Mouse (Mus musculus) urinary bladder, postnatal 14 days (tissue): ENCODE measurements around the gene Anxa2.
A peak's percentile ranks its signal among the peaks of the same experiment; 100 is the strongest.

Source experiments
- DNase-seq: peaks from one replicate; pipeline ENCODE4 v3.0.0; 2021; ENCODE audit warnings: low spot score

The Anxa2 gene

DNA sequence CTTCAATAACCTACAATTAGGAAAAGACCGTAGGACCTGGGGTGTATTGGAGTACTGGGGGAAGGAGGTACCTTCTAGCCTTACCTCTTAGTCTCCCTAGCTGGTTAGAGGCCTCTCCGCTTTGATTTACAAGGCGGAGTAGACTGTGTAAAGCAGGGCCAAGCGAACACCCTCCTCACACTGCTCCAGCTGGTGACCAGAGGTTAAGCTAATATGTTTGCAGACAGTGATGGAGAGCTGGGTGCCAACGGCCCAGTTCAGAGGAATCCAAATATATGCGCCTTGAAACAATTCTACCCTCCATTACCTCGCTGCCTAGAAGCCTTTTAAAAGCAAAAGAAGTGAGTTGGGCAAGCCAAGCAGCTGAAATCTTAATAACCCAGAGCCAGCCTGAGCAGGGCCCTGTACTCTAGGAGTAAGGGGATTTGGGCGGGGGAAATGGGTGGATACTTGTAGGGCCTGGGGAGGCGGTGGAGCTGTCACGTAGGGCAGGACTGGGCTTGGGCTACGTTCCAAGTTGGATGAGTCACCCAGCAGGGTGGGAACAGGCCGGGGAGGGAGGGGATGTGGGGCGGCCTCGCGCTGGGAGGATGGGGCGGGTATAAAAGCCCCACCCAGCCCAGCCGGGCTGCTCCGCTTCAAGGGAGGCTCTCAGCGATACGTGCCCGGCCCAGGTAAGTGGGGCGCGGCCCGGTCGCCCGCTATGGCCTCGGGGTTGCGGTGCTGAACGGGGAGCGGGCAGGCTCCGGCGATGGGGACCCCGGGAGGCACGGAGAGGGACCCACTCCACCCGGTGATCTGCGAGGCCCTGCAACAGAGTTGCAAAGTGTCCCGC, at the start of gene Anxa2:
TSS of gene Anxa2 (plus strand) at position 555 of the 835 bp plus-strand sequence.
- DNase-seq, result peak; percentile 99

DNA sequence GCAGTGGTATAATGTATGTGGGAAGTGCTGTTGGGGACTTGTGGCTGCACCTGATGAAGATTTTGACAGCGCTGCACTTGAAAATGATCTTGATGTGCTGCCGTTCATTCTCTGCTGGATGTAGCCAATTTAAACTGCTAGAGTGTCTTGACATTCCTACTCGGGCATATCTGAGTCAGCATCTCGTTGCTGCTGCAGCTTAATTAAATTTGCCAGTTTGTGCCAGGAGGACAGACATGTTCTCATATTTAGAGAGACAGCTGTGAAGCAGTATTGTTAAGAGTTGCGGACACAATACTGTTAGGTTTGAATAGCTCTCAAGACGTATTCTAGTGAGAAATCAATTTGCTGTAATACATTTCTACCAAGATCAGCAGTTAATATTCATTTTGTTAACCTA, 48.7 kb upstream of the Anxa2 start:
- no peak for DNase-seq

DNA sequence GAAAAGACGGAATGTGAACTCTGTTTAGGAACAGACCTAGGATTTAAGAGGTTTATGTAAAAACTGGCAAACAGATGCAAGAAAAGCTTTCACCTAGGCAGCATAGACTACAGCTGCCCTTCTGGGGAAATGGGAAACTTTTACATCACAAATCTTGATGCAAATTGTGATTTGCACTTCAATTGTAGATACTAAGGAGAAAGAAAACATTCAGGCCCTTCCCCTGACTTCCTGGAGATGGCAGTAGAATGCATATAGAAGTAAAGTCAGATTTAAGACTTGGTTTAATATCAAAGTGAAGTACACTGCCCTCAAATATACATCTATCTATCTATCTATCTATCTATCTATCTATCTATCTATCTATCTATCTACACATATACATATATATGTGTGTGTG, 33.9 kb upstream of the Anxa2 start:
- DNase-seq, result no peak

DNA sequence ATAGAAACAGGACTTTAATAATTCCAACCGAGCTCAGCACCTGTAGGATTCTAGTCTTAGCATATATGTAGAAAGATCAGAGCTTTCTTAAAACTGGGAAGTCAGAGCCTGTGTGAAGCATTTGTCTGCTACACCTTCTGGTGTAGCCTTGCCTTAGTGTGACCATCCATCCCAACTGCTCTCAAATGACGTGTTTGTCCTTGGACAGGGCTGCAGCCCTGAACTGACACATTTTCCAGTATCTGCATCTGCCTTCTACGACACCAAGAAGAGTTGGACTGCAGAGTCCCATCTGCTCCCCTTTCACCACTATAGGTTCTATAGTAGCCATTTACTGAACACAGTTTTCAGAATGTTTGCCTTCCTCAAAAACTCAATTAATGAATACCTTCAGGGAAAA, 22.9 kb upstream of the Anxa2 start:
- no peak for DNase-seq

DNA sequence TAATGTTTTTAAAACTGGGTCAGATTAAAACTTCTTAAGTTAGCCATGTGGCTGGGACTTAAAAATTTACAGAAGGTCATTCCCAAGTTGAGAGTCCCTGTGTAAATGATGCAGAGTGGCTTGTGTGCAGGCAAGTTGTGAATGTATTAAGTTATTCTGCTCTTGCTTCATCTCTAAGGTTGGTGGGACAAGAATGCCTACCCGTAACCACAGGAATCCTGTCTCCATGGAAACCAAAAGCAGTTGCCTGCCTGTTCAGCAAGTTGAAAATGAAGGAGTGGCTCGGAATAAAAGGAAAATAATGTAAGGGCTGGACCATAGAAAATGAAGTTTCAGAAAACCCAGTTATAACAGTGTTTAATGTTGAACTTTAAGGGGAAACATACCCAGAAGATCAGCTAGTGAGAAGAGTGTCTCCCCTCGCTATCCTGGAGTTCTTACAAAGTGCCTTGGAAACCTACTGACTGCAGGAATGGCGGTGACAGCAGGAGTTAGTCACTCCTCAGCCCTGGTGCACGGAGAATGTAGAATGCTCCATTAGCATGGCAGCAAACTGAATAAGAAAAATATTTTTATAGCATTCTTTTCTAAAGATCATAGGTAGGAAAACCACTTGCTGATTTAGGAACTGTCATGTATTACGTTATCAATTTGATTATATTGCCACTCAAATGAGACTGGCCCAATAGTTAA, 21.4 kb upstream of the Anxa2 start:
- peak; percentile 36 for DNase-seq

DNA sequence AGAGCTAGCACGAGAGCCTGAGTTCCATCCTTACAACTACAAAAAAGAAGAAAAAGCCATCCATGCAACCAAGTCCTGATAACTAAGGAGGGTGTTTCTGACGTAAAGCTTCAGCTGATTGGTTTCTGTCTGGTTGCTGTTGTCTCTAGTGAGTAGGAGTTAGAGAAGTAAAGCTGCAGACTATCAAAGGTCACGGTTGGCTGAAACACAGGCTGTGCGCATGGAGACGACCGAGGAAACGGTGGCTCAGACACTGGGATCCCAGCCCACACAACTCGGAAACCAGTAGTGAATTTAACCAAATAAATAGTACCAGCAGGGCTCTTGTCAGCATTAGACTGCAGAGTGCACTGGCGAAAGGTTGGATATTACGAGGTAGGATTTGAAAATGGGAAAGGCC, 18.2 kb upstream of the Anxa2 start:
- no peak for DNase-seq

DNA sequence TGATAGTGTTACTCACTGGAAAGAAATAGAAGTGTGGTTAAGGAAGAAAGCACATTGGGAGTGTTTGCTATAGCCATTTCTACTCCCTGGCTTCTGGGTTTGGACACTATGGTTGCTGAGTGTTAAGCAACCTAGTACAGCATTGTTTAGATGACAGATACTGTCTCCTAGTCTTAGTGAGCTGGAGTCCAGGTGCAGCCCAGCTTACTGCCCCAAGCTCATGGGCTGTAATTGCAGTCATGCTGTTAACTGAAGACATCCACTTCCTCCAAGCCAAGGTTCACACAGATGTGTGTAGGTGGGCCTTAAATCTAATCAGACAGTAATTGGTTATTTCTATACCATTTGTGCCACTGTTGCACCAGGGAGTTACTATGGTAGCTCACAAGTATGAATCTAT, 17.8 kb upstream of the Anxa2 start:
- no peak for DNase-seq

DNA sequence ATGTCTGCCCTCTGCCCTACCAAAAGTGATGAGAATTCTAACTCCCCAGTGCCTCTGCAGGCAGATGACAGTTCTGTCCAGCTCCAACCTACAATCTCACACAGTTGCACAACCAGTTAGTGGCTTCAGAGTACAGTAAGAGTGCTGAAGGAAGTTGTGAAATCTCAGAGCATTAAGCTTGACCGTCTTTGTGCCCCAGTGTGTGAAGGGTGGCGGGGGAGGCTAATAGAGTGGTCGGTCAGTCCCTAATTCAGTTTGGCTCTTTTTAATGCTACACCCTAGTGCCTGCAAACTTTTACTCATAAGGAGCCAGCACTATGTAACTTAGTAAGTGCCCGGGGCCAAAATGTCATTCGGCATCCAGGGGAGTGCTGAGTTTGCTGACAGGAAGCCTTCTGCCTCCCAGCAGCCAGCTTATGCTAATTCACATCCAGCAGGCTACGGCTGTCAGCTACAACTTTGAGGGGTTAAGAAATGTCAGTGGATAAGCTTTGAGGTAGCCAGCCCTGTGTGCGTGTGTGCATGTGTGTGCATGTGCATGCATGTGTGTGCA, 13.5 kb upstream of the Anxa2 start:
- peak; percentile 40 for DNase-seq

DNA sequence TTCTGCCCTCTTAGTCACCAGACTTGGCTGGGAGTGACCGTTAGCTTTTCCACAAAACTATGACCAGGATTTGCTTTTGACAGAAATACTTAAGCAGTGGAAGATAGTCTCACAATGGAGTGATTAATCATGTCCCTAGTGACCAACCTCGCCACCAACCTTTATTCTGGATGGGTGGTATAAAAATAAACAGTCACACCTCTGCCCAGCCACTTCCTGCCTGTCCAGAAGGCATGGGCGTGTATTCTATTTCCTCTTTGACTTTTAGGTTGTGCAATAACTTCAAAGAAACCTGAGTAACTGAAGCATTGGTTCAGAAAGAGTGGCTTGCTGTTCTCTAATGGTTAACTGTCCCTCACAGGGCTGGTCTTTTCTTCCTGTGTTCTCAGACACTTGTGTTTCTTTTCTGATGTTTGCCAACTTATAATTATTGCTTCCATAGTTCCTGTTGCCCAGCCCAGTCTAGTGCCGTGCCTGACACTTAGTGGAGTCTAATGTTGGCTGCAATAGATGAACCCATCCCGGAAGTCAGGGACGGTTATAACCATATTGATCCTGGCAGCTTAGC, 10.9 kb upstream of the Anxa2 start:
- DNase-seq, result peak; percentile 42

DNA sequence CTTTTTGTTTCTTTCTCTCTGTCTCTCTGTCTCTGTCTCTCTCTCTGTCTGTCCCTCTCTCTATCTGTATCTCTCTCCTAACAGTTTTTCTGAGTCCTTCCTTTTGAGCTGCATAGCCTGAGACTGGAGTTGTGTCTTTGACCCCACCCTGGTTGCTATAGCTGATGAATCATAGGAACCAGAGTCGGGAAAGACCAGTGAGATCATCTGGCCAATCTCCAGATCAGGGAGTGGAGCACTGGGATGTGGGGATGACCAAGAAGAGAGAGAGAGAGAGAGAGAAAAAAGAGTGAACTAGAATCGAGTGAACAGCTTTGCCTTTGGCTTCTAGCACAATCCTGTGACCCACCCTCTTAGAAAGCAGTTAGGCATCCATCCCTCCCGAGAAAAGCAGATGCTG, 10.2 kb upstream of the Anxa2 start:
- peak; percentile 80 for DNase-seq

DNA sequence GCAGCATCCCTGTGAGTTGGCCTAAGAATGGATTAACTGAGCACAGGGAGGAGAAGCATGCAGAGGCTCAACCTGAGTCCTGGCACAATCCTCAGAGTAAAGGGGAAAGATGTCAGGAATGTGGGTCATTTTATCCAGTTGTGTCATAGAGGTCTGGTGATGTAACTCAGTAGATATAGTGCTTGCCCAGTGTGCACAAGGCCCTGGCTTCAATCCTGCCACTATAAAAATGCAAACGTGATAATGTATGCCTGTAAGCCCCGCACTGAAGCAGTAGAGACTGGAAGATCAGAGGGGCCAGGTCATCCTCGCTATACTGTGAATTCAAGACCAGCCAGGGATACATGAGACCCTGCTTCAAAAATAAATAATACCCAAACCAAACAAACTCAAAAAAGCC, 4.6 kb upstream of the Anxa2 start:
- DNase-seq, result peak; percentile 2

DNA sequence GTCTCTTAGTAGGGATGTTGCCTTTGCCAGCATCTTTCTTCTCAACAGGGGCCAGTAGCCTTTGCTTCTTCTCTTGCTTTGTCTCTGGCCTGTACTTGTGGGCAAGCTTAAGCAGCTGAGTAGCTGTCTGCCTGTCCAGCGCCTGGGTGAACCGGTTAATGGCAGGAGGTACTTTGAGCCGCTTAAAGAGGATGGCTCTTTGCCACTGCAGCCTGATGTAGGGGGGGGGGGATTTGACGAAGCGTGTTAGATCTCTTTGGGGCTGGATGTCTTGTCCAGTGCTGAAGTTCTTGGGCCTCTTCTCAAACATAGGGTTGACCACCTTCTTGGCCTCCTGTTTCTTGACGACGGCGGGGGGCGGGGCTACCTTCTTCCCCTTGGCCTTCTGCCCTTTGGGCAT, 2.8 kb upstream of the Anxa2 start:
- DNase-seq, result no peak

DNA sequence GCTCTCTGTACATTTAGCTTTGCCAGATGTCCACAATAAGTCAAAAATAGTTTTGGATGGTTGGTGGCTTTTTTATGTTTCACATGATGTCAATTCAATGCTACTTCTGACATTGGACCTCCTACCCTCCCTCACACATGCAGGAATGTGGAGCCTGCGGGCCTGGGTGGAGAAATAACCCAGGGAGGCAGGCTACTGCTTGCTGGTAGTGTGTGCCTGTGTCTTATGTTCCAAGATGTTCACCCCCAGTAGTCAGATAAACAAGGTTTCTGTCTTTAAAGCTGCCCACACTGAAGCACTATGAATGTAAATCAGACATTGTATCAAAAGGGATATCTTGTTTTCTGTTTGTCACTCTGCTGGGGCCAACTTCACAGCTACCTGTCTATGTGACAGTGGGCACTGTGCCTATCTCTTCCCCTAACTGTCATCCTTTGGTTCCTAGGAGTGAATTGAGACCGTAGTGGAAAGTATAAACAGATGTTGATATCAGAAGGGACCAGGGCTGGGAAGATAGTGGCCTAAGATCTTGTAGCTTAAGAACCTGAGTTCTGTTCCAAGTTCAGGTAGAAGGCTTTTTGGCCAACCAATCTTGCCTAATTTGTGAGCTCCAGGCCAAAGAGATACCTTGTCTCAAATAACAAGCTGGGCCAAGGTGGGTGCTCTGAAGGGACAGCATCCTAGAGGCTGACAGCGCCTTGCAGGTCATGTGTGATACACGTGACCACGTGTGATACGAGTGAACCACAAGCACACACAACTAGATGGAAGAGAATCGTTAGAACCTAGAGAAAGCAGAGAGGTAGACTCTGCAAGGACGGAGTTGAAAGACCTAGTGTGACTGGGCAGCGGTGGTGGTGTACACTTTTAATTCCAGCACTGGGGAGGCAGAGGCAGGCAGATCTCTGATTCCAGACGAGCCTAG, 1.3 kb upstream of the Anxa2 start:
- DNase-seq, result no peak

DNA sequence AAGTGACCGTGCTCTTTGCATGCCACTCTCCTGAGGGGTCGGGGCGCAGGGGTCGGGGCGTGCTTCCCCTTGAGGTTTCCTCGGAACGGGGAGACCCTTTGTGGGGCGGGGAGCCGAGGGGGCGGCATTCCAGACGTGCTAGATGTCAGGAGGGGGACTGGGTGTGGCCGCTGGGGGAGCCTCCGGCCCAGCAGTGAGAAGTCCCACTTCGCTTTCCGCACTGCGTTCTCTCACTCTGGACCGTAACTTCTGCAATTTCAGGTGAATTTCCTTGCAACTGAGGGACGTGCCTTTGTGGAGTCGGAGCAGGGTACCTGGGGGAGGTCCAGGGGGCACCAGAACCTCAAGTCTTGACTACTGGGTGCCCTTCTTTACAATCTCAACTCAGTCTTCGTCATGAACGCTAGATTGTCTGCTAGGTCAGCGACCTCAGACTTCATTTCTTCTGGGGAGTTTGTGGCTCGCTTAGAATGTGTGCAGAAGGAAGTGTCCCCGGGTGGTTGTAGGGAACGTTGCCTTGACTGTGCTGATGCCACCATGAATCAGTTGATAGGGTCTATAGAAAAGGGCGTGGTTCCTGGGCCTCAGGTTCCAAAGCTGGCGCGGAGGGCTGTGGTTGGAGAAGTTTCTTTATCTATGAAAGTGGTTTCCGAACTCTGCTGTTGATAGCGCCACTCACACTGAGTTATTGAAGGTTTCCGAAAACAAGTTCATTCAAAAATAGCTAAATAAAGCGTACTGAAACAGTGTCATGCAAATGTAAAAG, 664 bp downstream of the Anxa2 start:
- peak; percentile 39 for DNase-seq

DNA sequence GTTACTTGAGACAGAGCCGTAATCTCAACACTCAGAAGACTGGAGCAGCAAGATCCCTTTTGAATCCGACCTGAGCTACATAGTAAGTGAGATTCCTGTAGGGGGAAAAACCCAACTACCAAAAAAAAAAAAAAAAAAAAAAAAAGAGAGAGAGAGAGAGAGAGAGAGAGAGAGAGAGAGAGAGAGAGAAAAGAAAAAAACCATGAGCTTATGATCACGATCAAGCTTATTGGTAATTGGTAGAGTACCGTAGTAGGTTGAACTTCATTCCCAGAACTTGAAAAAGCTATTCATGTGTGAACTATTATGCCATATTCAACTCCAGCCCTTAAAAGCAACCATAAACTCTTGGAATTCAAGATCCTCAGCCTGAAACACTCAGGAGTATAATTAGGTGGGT, 1.3 kb downstream of the Anxa2 start:
- no peak for DNase-seq

DNA sequence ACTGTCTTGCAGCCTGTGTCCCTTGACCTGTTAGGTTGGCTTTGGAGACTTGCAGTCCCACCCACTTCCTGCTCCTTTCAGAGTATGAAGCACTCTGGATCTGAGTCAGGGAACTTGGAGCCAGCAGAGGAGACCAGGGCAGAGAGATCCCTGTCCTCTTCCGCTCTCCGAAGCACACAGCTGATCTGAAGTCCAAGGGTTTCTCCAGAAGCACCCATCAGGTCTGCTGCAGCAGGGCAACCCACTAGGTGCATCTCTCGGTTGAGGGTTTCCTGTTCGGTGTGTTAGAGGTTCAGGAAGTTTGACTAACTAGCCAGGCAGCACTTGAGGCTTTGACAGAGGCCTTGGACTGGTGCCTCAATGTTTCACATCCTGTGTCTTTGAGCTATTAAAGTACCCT, 2.0 kb downstream of the Anxa2 start:
- peak; percentile 47 for DNase-seq

DNA sequence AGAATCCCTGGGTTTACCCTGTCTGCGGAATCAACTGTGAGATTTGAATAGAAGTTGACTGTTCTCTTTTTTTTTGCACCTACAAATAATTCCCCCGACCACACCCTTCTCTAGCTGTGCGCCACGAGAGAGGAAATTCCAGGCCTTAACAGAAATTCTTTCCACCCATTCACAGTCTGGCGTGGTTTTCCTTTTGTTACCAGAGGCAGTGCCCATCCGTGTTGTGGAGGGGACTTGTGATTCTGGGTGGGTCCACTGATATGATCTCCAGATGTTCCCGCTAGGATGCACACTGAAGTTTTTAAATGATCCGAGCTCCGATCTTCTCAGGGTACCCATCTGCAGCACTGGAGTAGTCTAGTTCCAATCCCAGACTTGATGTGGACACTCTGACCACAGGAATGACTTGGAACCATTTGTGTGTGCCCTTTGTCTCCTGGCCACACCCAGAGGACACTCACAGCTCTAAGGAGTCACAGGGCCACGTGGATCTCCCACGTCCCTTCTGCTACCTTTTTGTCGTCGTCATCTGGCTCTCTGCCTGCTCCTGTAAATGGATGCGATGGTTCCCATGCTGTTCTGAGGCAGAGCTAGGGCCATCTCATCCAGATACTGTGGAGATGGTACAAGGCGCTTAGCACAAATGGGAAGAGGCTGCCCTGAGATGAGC, 3.1 kb downstream of the Anxa2 start:
- DNase-seq, result no peak

DNA sequence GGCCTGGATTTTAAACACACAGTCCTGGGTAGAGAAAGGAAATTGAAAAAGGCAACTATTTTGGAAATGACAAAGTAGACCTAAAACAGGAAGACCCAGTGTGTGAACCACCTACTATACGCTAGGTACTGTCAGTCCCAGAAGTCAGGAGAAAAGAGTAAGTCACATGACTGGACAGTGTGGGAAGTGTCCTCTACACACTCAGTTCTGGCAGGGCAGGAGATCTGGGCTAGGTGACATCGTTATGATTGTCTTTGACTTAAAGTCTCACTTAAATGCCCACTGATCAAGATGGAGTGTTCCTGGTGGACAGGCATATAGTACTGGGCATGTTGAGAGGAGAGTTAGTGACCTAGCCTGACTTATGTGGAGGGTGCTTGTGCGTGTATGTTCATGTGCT, 3.7 kb downstream of the Anxa2 start:
- DNase-seq, result no peak

DNA sequence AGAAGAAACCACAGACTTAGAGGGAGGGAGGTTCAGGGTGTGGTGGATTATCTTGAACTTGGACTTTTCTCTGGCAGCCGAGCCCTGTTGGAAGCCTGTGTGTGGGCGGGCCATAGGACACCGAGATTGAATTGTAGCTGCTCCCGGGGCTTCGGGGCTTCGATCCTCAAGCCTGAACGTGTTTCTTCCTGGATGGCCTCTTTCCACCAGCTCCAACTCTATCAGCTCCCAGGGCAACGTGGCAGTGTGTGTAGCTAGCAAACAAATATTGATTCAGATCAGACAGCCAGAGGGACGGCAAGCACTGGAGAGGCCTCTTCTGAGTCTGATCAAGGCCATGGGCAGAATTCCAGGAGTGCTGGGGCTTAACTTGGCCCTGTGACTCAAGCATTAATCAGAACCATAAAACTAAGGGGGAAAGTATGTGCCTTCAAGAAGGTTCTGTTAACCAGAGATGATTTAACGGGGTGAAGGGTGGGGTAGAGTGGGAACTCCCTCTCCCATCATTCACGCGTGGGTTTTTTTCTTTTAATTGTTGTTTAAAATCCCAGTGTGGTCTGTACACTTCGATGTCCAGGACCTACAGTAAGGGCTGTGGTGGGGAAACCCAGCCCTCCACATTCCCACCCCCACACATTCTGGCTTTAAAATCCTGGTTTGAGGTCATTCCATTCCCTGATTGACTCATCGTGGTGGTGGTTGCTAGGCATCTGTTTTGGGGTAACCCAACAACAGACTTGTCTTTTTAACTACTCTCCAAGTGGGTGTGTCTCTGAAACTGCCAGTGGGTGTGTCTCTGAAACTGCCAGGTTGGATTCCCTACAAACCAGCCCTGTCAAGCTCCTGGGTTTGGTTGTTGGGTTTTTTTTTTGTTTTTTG, 4.6 kb downstream of the Anxa2 start:
- peak; percentile 95 for DNase-seq

DNA sequence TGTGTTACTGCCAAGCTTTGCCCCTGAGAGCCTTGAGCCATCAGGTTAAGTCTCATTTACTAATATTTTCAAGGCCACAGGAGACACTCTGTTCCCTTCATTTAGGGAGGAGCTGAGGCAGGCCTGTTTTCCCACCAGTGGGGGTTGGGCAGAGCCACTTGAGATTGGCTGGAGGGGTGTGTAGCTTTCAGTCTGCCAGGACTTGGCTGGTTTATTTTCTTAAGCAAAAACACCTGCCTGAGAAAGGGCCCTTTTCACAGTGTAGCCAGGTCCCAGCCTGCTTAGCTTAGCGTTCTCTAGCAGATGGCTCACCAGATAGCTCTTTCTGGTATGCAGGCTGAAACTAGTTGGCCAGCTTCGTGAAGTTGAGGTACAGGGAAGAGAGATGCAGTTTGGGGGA, 5.6 kb downstream of the Anxa2 start:
- DNase-seq, result peak; percentile 88
